Comparison of ENCODE assay signal across 26 mouse cellular contexts in genomic region chr8:57630148-57630547, GRCm38 (mm10). TPM values are rescaled to one million over a fixed set of nuclear protein-coding genes. Genes with fewer than 3 reads are reported as not detected.
A peak's percentile ranks its signal among the peaks of the same experiment; 100 is the strongest.
DNase-seq lines count a peak whose midpoint lies in the region; ATAC-seq and TF ChIP-seq lines count a peak whose summit lies in the region.
"Had no signal": no experiment of that assay in that cellular context is flagged by ENCODE, and none has a peak within 500 bp of the region (broad histone marks: within the 10 kb centered on the region; RNA-seq: fewer than 3 reads in every experiment).

No protein-coding gene starts in this region.

- TF ChIP-seq POLR2A in limb, embryonic 14.5 days (IDR thresholded peaks at IDR 0.05; ENCODE audit: borderline replicate concordance, extremely low read depth, insufficient read depth, insufficient read length): no peak

- no peak for DNase-seq in limb, embryonic 14.5 days (ENCODE audit: low spot score)
- DNase-seq in limb, embryonic 10.5 days (ENCODE audit: low spot score): no peak
- DNase-seq in lung, embryonic 14.5 days: no peak
- no peak for DNase-seq in lung, adult 18-20 months
- no peak for DNase-seq in stomach, postnatal 0 days (ENCODE audit: low spot score)
- no peak for DNase-seq in adipocyte (ENCODE audit: low spot score)
- DNase-seq: adrenal gland, adult 8-10 months; adrenal gland, postnatal 25 days; cerebellum, adult 11-12 months; cerebellum, adult 8-10 months; cerebellum, postnatal 10 days; cerebellum, postnatal 36 days; embryo, embryonic 11 days; forebrain, postnatal 0 days; gastrocnemius, adult 2 months; gastrocnemius, postnatal 14 days; heart, adult 18-20 months; heart, postnatal 10 days; heart, postnatal 4 days had no signal

- no peaks in the 10 kb centered on the region for H3K27me3 ChIP-seq in limb, embryonic 14.5 days (ENCODE audit: control insufficient read depth, insufficient read depth, low read length)
- no peaks in the 10 kb centered on the region for H3K27me3 ChIP-seq in limb, embryonic 10.5 days (ENCODE audit: low read depth, poor library complexity, severe bottlenecking)
- H3K27me3 ChIP-seq in lung, embryonic 14.5 days (ENCODE audit: insufficient read depth, low read length): no peaks in the 10 kb centered on the region
- H3K27me3 ChIP-seq in stomach, postnatal 0 days (ENCODE audit: control insufficient read depth, insufficient read depth, low read length): no peaks in the 10 kb centered on the region
- H3K27me3 ChIP-seq: embryonic facial prominence, embryonic 15.5 days; heart, embryonic 15.5 days had no signal

- no peaks in the 10 kb centered on the region for H3K36me3 ChIP-seq in limb, embryonic 14.5 days (ENCODE audit: control insufficient read depth, insufficient read depth, low read length)
- H3K36me3 ChIP-seq in limb, embryonic 10.5 days: no peaks in the 10 kb centered on the region
- H3K36me3 ChIP-seq in lung, embryonic 14.5 days (ENCODE audit: insufficient read depth): no peaks in the 10 kb centered on the region
- no peaks in the 10 kb centered on the region for H3K36me3 ChIP-seq in stomach, postnatal 0 days (ENCODE audit: control insufficient read depth, insufficient read depth, low read length)
- H3K36me3 ChIP-seq: embryonic facial prominence, embryonic 15.5 days; heart, embryonic 12.5 days; heart, embryonic 15.5 days had no signal

- H3K9me3 ChIP-seq in limb, embryonic 14.5 days (ENCODE audit: control insufficient read depth, low read length): no peaks in the 10 kb centered on the region
- H3K9me3 ChIP-seq in limb, embryonic 10.5 days (replicated peaks): no peaks in the 10 kb centered on the region
- H3K9me3 ChIP-seq in lung, embryonic 14.5 days (ENCODE audit: low read depth, low read length): no peaks in the 10 kb centered on the region
- no peaks in the 10 kb centered on the region for H3K9me3 ChIP-seq in stomach, postnatal 0 days (ENCODE audit: control insufficient read depth, low read length)
- H3K9me3 ChIP-seq: embryonic facial prominence, embryonic 15.5 days; heart, embryonic 12.5 days; heart, embryonic 15.5 days had no signal

- TF ChIP-seq CTCF in lung, embryonic 14.5 days (IDR thresholded peaks at IDR 0.05; ENCODE audit: low read depth): no peak
- TF ChIP-seq CTCF in stomach, postnatal 0 days (IDR thresholded peaks at IDR 0.05; ENCODE audit: low read depth): no peak

- ATAC-seq in limb, embryonic 14.5 days (ENCODE audit: low FRiP score, low read depth): peak; percentile 23; the same call in 1 of the 2 replicates
- peak; percentile 24; the same call in 1 of the 2 replicates for ATAC-seq in lung, embryonic 14.5 days (ENCODE audit: insufficient read depth)
- peak; percentile 52; the same call in 1 of the 2 replicates for ATAC-seq in stomach, postnatal 0 days (ENCODE audit: low FRiP score, low TSS enrichment)
- ATAC-seq: CD4-positive, CD25-positive, alpha-beta regulatory T cell, adult 4 months; forebrain, embryonic 14.5 days; forebrain, postnatal 0 days; hindbrain, postnatal 0 days had no signal

- WGBS in limb, embryonic 14.5 days: 90% methylated on average over 8 of the region's 8 CpGs
- 87% methylated on average over 8 of the region's 8 CpGs for WGBS in limb, embryonic 10.5 days
- 70% methylated on average over 8 of the region's 8 CpGs for WGBS in lung, embryonic 14.5 days
- WGBS in stomach, postnatal 0 days: 80% methylated on average over 8 of the region's 8 CpGs

- TF ChIP-seq EP300 in stomach, postnatal 0 days (optimal IDR thresholded peaks at IDR 0.05): no peak

- no peak overlapping the region for H3K4me3 ChIP-seq in limb, embryonic 14.5 days (replicated peaks; ENCODE audit: low read length)
- H3K4me3 ChIP-seq in limb, embryonic 10.5 days: no peak overlapping the region
- no peak overlapping the region for H3K4me3 ChIP-seq in lung, embryonic 14.5 days (ENCODE audit: low read depth, low read length)
- no peak overlapping the region for H3K4me3 ChIP-seq in stomach, postnatal 0 days (ENCODE audit: low read depth, low read length)
- H3K4me3 ChIP-seq: embryonic facial prominence, embryonic 15.5 days; gastrocnemius, adult 2 months; heart, embryonic 12.5 days; heart, embryonic 15.5 days had no signal

- H3K9ac ChIP-seq in limb, embryonic 14.5 days (ENCODE audit: low read depth, low read length, severe bottlenecking): no peak overlapping the region
- no peak overlapping the region for H3K9ac ChIP-seq in lung, embryonic 14.5 days
- H3K9ac ChIP-seq in stomach, postnatal 0 days (ENCODE audit: low read length): no peak overlapping the region
- H3K9ac ChIP-seq: embryonic facial prominence, embryonic 15.5 days; forebrain, postnatal 0 days; heart, embryonic 12.5 days; heart, embryonic 15.5 days; hindbrain, embryonic 14.5 days had no signal

- peaks cover 18% of the 10 kb centered on the region for H3K4me1 ChIP-seq in limb, embryonic 14.5 days (ENCODE audit: control insufficient read depth, insufficient read depth, low read length)
- peaks cover 15% of the 10 kb centered on the region for H3K4me1 ChIP-seq in limb, embryonic 10.5 days
- H3K4me1 ChIP-seq in lung, embryonic 14.5 days (ENCODE audit: insufficient read depth): no peaks in the 10 kb centered on the region
- no peaks in the 10 kb centered on the region for H3K4me1 ChIP-seq in stomach, postnatal 0 days (replicated peaks; ENCODE audit: control insufficient read depth, insufficient read depth)
- H3K4me1 ChIP-seq: heart, embryonic 12.5 days had no signal

- H3K27ac ChIP-seq in limb, embryonic 14.5 days (replicated peaks; ENCODE audit: low read depth, low read length): no peak overlapping the region
- no peak overlapping the region for H3K27ac ChIP-seq in limb, embryonic 10.5 days
- no peak overlapping the region for H3K27ac ChIP-seq in lung, embryonic 14.5 days (ENCODE audit: low read depth)
- H3K27ac ChIP-seq in stomach, postnatal 0 days (replicated peaks): no peak overlapping the region
- H3K27ac ChIP-seq: embryonic facial prominence, embryonic 15.5 days; gastrocnemius, adult 2 months; heart, embryonic 15.5 days; hindbrain, embryonic 14.5 days; hindbrain, postnatal 0 days had no signal

- no peak overlapping the region for H3K4me2 ChIP-seq in limb, embryonic 14.5 days (replicated peaks; ENCODE audit: low read depth, low read length, severe bottlenecking)
- H3K4me2 ChIP-seq in lung, embryonic 14.5 days: no peak overlapping the region
- no peak overlapping the region for H3K4me2 ChIP-seq in stomach, postnatal 0 days (replicated peaks; ENCODE audit: low read depth)
- H3K4me2 ChIP-seq: embryonic facial prominence, embryonic 15.5 days; heart, embryonic 12.5 days; heart, embryonic 15.5 days; hindbrain, embryonic 14.5 days had no signal

RNA-seq across cellular contexts. Expression of gene Galnt7, which starts 22.7 kb away (rescaled TPM):
- polyA plus RNA-seq in limb, embryonic 14.5 days (2012; rRNA removed): 6.9 and 7.8 TPM in 2 replicates
- 11.2 and 11.5 TPM in 2 replicates for polyA plus RNA-seq in limb, embryonic 14.5 days (2014; fragmentation: Nextera tagmentation; extraction: Ambion mirVana)
- polyA plus RNA-seq in limb, embryonic 10.5 days (2016; fragmentation: Nextera tagmentation; extraction: Ambion mirVana): 26.4 and 29.3 TPM in 2 replicates
- polyA plus RNA-seq in lung, embryonic 14.5 days (2014; fragmentation: Nextera tagmentation; extraction: Ambion mirVana): 14.4 and 15.1 TPM in 2 replicates
- 29.6 and 30.6 TPM in 2 replicates for polyA plus RNA-seq in stomach, postnatal 0 days (2015; fragmentation: Nextera tagmentation; extraction: Ambion mirVana)
